8 mouse cellular contexts compared by ENCODE assay signal in the genomic region with DNA sequence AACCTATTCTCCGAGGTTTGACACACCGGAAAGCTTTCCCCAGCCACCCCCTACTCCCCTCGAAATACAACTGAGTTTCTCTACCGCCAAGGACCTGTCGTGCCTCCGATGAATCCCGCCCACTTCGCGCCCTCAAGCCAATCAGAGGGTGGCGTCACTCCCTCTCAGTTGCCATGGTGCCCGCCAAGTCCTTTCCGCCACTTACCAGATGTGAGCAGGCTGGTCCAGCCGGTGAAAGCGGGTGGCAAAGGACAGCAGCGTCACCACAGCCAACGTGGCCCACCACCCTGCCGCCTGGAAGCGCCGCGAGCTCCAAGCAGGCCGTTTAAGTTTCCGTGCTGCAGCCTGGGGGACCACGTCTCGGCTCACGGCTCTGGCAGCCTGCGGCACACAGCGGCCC. TPM values are rescaled to one million over a fixed set of nuclear protein-coding genes. Genes with fewer than 3 reads are reported as not detected.
DNase-seq lines count a peak whose midpoint lies in the region; ATAC-seq and TF ChIP-seq lines count a peak whose summit lies in the region.

A gene (plus strand): TSS at position 200 of the 400 bp plus-strand sequence.

- no peak for TF ChIP-seq CTCF in G1E (IDR thresholded peaks at IDR 0.05; ENCODE audit: low read depth, low read length)
- TF ChIP-seq CTCF in layer of hippocampus, adult 2 months (conservative IDR thresholded peaks at IDR 0.05): no peak
- TF ChIP-seq CTCF in lung, embryonic 14.5 days (IDR thresholded peaks at IDR 0.05; ENCODE audit: low read depth): no peak
- no peak for TF ChIP-seq CTCF in olfactory bulb, adult 2 months (IDR thresholded peaks at IDR 0.05; ENCODE audit: insufficient read depth, low read depth, low read length)

- peak; percentile 83 for ATAC-seq in G1E (ENCODE audit: extremely low read depth, insufficient number of reproducible peaks, low FRiP score, poor library complexity, severe bottlenecking)
- ATAC-seq in forebrain, embryonic 16.5 days: peak; percentile 85
- peak; percentile 86 for ATAC-seq in lung, embryonic 14.5 days (ENCODE audit: insufficient read depth)

- H3K27me3 ChIP-seq in G1E (ENCODE audit: insufficient read depth, low read length): no peaks in the 10 kb centered on the region
- no peaks in the 10 kb centered on the region for H3K27me3 ChIP-seq in forebrain, embryonic 16.5 days (replicated peaks; ENCODE audit: control insufficient read depth, insufficient read depth, low read length)
- H3K27me3 ChIP-seq in lung, embryonic 14.5 days (ENCODE audit: insufficient read depth, low read length): no peaks in the 10 kb centered on the region

- DNase-seq in G1E (ENCODE audit: low spot score): peak; percentile 97
- DNase-seq in cerebellum, adult 18-20 months: peak; percentile 76 to 85
- DNase-seq in heart, postnatal 36 days: peak; percentile 83 to 85
- peak; percentile 82 to 91 for DNase-seq in layer of hippocampus, adult 2 months (ENCODE audit: low spot score in 2 of 2)
- DNase-seq in lung, embryonic 14.5 days: peak; percentile 92
- peak; percentile 89 for DNase-seq in thymus, postnatal 0 days (ENCODE audit: low spot score)

- peaks cover 27% of the 10 kb centered on the region for H3K4me1 ChIP-seq in G1E (ENCODE audit: insufficient read depth, low read depth, low read length)
- H3K4me1 ChIP-seq in forebrain, embryonic 16.5 days (replicated peaks; ENCODE audit: control insufficient read depth, insufficient read depth, low read length): peaks cover 14% of the 10 kb centered on the region
- H3K4me1 ChIP-seq in lung, embryonic 14.5 days (ENCODE audit: insufficient read depth): no peaks in the 10 kb centered on the region
- H3K4me1 ChIP-seq in olfactory bulb, adult 2 months (ENCODE audit: control insufficient read depth, insufficient read depth, low read length): no peaks in the 10 kb centered on the region

- peaks cover 18% of the 10 kb centered on the region for H3K9me3 ChIP-seq in G1E (replicated peaks)
- H3K9me3 ChIP-seq in forebrain, embryonic 16.5 days (ENCODE audit: control insufficient read depth, low read length): no peaks in the 10 kb centered on the region
- H3K9me3 ChIP-seq in lung, embryonic 14.5 days (ENCODE audit: low read depth, low read length): peaks cover 8% of the 10 kb centered on the region

- H3K4me3 ChIP-seq in G1E (ENCODE audit: low read depth, low read length): peak within 1 kb of the TSS; percentile 93
- peak within 1 kb of the TSS; percentile 86 for H3K4me3 ChIP-seq in forebrain, embryonic 16.5 days (replicated peaks; ENCODE audit: low read length)
- peak within 1 kb of the TSS; percentile 77 for H3K4me3 ChIP-seq in layer of hippocampus, adult 2 months
- H3K4me3 ChIP-seq in lung, embryonic 14.5 days (ENCODE audit: low read depth, low read length): peak within 1 kb of the TSS; percentile 85
- peak within 1 kb of the TSS; percentile 70 for H3K4me3 ChIP-seq in olfactory bulb, adult 2 months (ENCODE audit: insufficient read depth, low read depth, low read length)

- peak within 1 kb of the TSS; percentile 72 for H3K4me2 ChIP-seq in forebrain, embryonic 16.5 days (ENCODE audit: low read length)
- H3K4me2 ChIP-seq in lung, embryonic 14.5 days: peak within 1 kb of the TSS; percentile 77

- H3K27ac ChIP-seq in forebrain, embryonic 16.5 days (ENCODE audit: low read length): peak within 1 kb of the TSS; percentile 97
- peak within 1 kb of the TSS; percentile 92 for H3K27ac ChIP-seq in layer of hippocampus, adult 2 months
- peak within 1 kb of the TSS; percentile 96 for H3K27ac ChIP-seq in lung, embryonic 14.5 days (ENCODE audit: low read depth)
- peak within 1 kb of the TSS; percentile 86 for H3K27ac ChIP-seq in olfactory bulb, adult 2 months (ENCODE audit: insufficient read depth, low read depth, low read length)

- H3K9ac ChIP-seq in forebrain, embryonic 16.5 days (replicated peaks; ENCODE audit: low read depth, low read length): peak within 1 kb of the TSS; percentile 92
- peak within 1 kb of the TSS; percentile 70 for H3K9ac ChIP-seq in lung, embryonic 14.5 days

- TF ChIP-seq POLR2A in olfactory bulb, adult 2 months (IDR thresholded peaks at IDR 0.05; ENCODE audit: insufficient read depth, low read depth, low read length): no peak; the same call in 1 of the 2 replicates

- intact Hi-C loops in heart, postnatal 36 days (cut with DNase I): loop anchor here (2.0 kb wide), 1 partner anchor 122 kb away; no protein-coding TSS in a partner anchor

- H3K36me3 ChIP-seq in G1E (replicated peaks): peaks cover 12% of the 10 kb centered on the region
- no peaks in the 10 kb centered on the region for H3K36me3 ChIP-seq in forebrain, embryonic 16.5 days (ENCODE audit: control insufficient read depth, insufficient read depth)
- 0 out of 2 replicates have a peak, but pooled peaks cover 5% of the 10 kb centered on the region for H3K36me3 ChIP-seq in lung, embryonic 14.5 days (ENCODE audit: insufficient read depth)

- WGBS in forebrain, embryonic 16.5 days: under 1% methylated on average over 27 of the region's 27 CpGs
- 0% methylated on average over 27 of the region's 27 CpGs for WGBS in lung, embryonic 14.5 days
- under 1% methylated on average over 27 of the region's 27 CpGs for WGBS in olfactory bulb, adult 2 months

RNA-seq across cellular contexts. Expression of the gene that starts here (rescaled TPM):
- total RNA-seq in G1E (2014; fragmentation: Nextera tagmentation) (71.9 and 80.9 TPM in 2 replicates), G1E (2017) (51.5 and 54.2 TPM in 2 replicates)
- 6.6 and 7.2 TPM in 2 replicates for polyA plus RNA-seq in G1E (2012)
- polyA plus RNA-seq in forebrain, embryonic 16.5 days (2015; fragmentation: Nextera tagmentation; extraction: Ambion mirVana): 26.8 and 30.0 TPM in 2 replicates
- 10 to 100 TPM; 47.6 TPM for total RNA-seq in heart, postnatal 36 days (2021)
- 10 to 100 TPM; 48.7 to 50.9 TPM for total RNA-seq in layer of hippocampus, adult 2 months (2021)
- polyA plus RNA-seq in lung, embryonic 14.5 days (2014; fragmentation: Nextera tagmentation; extraction: Ambion mirVana): 39.3 and 40.9 TPM in 2 replicates
- polyA plus RNA-seq in olfactory bulb, adult 2 months (2012; ENCODE audit: insufficient read depth, insufficient read length, low replicate concordance, missing spikeins): not detected in 2 replicates
- 19.2 and 19.8 TPM in 2 replicates for polyA plus RNA-seq in thymus, postnatal 0 days (2015; fragmentation: Nextera tagmentation; extraction: Ambion mirVana)

Comparison
In these comparisons a context has a peak if more than half of its experiments do, and no peak if none do; other contexts are left out.
1. Peak in every context shown above with its lines: DNase-seq, ATAC-seq, H3K4me3 ChIP-seq and H3K27ac ChIP-seq.